Mouse (Mus musculus): ENCODE results near the gene Eva1b.
"Not testable (repeated sequence)": the region's sequence is repeated elsewhere in the genome, so short reads cannot be mapped to it uniquely, and the experiment has no call there.

The Eva1b gene

GRCm38 (mm10) chr4:126156617-126157016 is 9.1 kb downstream of the Eva1b start:
- DNase-seq (ENCODE audit: low spot score) = no peak

- no peak for DNase-seq (ENCODE audit: low spot score)
Measured at GRCm38 (mm10) chr4:126157562-126157961, 10.0 kb downstream of the Eva1b start.

- no peak for DNase-seq (ENCODE audit: low spot score)
Measured at GRCm38 (mm10) chr4:126159455-126159854, 11.9 kb downstream of the Eva1b start.

DNA sequence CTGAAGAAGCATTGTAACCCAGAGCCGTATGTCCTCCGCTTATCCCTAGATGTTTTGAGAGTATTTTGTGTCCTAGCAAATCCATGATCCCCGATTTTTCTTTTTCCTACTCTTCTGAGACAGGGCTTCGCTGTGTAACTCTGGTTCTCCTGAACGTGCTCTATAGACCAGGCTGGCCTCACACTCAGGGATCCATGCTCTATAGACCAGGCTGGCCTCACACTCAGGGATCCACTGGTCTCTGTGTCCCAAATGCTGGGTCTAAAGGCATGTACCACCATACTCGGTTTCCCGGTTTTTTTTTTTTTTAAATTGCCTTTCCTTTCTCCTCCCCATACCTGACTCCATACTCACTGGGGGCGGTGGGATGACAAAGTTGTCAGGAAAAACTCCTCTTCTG is 13.4 kb downstream of the Eva1b start:
- DNase-seq (ENCODE audit: low spot score) = no peak

DNA sequence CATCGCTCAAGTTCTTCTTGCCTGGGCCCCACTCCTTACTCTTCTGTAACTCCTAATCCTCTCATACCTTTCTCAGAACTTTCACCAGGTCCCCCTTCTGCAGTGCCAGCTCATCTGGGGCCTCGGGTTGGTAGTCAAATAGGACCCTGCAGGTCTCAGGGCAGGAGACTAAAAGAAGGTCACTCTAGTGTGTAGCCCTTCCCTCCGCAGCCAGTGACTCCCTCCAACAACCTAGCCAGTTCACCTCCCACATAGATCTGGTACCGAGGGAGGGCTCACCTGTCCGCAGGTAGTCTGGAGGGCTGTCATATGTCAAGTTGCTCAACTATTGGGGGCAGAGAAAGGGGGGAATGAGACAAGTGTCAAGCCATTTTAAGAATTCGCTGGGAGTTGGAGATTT is 13.9 kb downstream of the Eva1b start:
- DNase-seq (ENCODE audit: low spot score) = no peak

DNA sequence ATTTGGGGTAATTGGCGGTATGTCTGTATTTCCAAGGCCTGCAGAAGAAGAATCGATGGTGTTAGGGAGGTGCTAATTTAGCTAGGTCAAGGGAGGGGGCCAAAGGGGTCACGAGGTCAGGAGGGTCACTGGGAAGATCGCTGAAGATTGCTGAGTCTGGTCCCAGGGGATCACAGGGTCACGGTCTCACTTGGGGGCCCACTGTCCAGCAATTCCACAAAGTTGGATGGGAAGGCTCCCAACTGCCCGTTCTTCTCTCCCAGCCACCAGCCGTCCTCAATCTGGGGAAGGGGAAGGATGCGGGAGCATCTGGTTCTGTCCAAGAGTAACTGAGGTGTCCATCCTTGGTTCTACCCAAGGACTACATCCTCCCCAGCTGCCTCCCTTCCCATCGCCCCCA is 14.4 kb downstream of the Eva1b start:
- DNase-seq (ENCODE audit: low spot score) = no peak

GRCm38 (mm10) chr4:126162544-126163066 is 15.1 kb downstream of the Eva1b start:
- DNase-seq (ENCODE audit: low spot score) = peak; percentile 82

GRCm38 (mm10) chr4:126163067-126163659 is 15.6 kb downstream of the Eva1b start, which contains the start of gene Sh3d21:
Gene Sh3d21, minus strand, starts transcription at chr4:126163491.
- DNase-seq (ENCODE audit: low spot score) = no peak

DNA sequence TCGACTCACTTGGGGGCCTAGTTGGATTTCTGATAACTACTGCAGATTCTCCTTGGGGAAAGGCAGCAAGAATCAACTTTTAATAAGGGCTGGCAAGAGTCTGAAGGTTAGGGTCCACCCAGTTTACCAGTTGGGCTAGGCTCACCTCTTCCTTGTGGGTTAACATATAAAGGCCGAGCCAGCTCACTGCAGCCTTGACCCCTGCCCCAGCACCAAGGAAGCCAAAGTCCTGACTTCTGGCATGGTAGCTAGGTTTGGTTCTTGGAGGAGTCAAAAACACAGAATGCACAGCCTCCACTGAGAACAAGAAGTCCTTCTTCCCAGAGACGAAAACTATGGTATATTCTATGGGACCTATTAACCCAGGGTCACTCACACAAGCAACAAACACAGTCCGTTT is 16.1 kb downstream of the Eva1b start:
- no peak for DNase-seq (ENCODE audit: low spot score)

DNA sequence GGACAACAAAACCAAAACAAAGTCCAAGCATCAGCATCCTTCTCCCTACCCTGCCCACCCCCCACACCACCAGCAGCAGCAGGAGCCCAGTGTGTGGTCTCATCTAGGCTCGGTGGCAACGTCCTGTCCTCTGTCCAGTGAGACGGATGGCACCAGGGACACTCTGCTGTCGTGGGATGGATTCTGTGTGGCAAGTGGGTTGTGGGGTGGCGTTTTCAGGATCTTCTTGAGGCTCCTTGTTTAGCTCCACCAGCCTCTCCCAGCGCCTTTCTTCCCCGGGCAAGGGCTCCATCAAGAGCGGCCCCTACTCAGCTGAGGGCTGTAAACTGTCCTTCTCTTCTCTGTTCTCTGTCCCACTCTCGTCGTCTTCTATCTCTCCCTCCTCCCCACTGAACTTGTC is 17.5 kb downstream of the Eva1b start:
- DNase-seq (ENCODE audit: low spot score) = not testable (repeated sequence)

GRCm38 (mm10) chr4:126166084-126166483 is 18.5 kb downstream of the Eva1b start:
- DNase-seq (ENCODE audit: low spot score) = no peak

DNA sequence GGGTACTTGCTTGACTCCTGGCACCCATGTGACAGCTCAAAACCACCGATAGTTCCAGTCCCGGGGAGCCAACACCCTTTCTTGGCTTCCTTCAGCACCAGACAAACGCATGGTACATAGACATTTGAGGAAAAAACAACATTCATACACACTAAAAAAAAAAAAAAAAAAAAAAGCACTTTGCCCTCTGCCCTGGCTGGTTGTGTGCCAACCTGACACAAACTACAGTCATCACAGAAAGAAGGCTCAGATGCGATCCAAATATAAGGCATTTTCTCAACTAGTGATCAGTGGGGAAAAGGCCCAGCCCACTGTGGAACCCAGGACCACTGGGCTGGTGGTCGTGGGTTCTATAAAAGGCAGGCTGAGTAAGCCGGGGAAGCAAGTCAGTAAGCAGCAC is 21.3 kb downstream of the Eva1b start:
- no peak for DNase-seq (ENCODE audit: low spot score)

DNA sequence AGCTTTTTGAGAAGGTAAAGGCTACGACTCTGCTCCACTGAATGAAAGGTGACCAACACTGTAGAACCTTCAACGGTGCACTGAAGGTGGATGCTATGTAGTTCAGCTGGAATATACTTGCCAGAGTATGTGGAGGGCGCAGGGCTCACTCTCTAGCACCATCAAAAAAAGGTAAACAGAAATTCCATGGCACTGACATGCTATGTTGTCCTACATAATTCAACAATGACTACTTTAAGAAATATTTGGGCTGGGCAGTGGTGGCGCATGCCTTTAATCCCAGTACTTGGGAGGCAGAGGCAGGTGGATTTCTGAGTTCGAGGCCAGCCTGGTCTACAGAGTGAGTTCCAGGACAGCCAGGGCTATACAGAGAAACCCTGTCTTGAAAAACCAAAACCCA is 23.2 kb downstream of the Eva1b start:
- not testable (repeated sequence) for DNase-seq (ENCODE audit: low spot score)

- no peak for DNase-seq (ENCODE audit: low spot score)
Measured at GRCm38 (mm10) chr4:126173800-126174199, 26.3 kb downstream of the Eva1b start.

- DNase-seq (ENCODE audit: low spot score) = not testable (repeated sequence)
Measured at GRCm38 (mm10) chr4:126175980-126176379, 28.4 kb downstream of the Eva1b start.

DNA sequence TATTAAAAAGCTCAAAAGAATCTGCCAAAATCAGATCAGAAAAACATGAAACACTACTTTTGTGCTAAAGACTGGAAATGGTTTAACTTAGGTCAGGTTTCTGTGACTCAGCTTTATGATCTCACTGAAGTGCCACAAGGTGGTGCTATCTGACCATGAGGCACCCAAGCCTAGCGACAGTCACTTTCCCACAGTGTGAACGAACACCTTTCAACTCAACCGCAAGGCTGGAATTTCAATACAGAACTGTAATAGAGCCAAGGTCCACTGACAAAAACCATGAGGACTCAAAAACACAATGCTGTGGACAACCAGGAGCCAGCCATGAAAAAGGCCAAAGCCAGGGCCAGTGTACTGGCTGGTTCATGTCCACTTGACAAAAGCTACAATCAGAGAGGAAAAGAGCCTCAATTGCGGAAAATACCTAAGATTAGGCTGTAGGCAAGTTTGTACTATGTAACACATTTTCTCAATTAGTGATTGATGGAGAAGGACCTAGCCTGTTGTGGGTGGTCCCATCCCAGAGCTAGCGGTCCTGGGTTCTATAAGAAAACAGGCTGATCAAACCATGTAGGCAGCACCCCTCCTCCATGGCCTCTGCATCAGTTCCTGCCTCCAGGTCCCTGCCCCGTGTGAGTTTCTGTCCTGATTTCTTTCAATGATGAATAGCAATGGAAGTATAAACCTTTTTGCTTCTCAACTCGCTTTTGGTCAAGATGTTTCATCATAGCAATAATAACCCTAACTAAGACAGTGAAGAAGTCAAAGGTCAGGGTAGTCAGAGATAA is 33.8 kb downstream of the Eva1b start:
- DNase-seq (ENCODE audit: low spot score) = no peak

DNA sequence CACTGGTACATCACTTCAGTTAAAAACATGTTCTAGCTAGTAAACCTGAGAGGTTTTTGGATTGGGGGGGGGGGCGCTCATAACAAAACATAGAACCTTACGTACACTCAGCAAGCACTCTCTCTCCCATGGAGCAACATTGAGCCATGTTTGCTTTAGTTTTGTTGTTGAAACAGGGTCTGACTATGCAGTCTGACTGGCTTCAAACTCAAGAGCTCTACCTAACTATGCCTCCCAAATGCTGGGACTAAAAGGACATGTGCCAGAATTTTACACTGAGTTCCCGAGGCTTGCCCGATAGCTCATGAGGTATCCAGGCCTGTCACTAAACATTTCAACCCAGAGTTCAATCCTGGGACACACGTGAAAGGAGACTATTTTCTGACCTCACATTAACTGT is 35.5 kb downstream of the Eva1b start:
- DNase-seq (ENCODE audit: low spot score) = no peak

GRCm38 (mm10) chr4:126187096-126187495 is 39.6 kb downstream of the Eva1b start:
- DNase-seq (ENCODE audit: low spot score) = no peak

DNA sequence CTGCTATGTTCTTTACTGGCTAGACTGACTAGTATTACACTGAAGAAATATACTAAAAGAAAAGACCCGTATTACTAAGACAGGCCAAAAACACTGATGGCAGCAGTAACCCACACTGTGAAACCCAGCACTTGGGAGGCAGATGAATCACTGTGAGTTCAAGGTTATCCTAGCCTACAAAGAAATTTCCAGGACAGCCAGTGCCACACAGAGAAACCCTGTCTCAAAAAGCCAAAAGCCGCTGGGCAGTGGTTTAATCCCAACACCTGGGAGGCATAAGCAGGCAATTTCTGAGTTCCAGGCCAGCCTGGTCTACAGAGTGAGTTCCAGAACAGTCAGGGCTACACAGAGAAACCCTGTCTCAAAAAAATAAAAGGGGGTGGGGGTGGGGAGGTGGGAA is 43.1 kb downstream of the Eva1b start:
- no peak for DNase-seq (ENCODE audit: low spot score)

- no peak for DNase-seq (ENCODE audit: low spot score)
Measured at GRCm38 (mm10) chr4:126194216-126194615, 46.7 kb downstream of the Eva1b start.

DNA sequence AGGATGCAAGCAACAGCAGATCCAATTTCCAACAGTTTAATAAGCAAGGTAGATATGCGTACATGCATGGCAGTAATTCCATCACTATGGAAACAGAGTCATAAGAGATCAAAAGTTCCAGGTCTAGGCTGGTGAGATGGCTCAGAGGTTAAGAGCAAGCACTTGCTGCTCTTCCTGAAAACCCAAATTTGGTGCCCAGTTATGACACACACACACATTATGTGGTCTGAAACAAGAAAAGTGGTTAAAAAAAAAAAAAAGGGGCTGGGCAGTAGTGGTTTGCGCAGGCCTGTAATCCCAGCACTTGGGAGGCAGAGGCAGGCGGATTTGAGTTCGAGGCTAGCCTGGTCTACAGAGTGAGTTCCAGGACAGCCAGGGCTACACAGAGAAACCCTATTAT is 47.4 kb downstream of the Eva1b start:
- DNase-seq (ENCODE audit: low spot score) = no peak

- no peak for DNase-seq (ENCODE audit: low spot score)
Measured at GRCm38 (mm10) chr4:126197485-126197884, 49.9 kb downstream of the Eva1b start.

All from urinary bladder, postnatal 10 days (tissue).